Mouse (Mus musculus): Measurements from ENCODE around the gene Cep131. TPM values are rescaled to one million over a fixed set of nuclear protein-coding genes. Genes with fewer than 3 reads are reported as not detected.

The Cep131 gene
- total RNA-seq, 2 experiments from 2014 or later = 31.7 to 37.2 TPM

GRCm38 (mm10) chr11:120098588-120099511 is 12.2 kb upstream of the Cep131 start, which contains the start of the genes Tepsin and Ndufaf8:
Gene Tepsin, minus strand, starts transcription at chr11:120098731.
Gene Ndufaf8, plus strand, starts transcription at chr11:120098928.
- DNase-seq (ENCODE audit: extremely low spot score in 1 of 2, low spot score in 1 of 2) = peak; percentile 96 to 100

GRCm38 (mm10) chr11:120092817-120093591 is 6.4 kb upstream of the Cep131 start:
- no peak for DNase-seq (ENCODE audit: extremely low spot score in 1 of 2, low spot score in 1 of 2)

GRCm38 (mm10) chr11:120090661-120091060 is 4.0 kb upstream of the Cep131 start:
- no peak for DNase-seq (ENCODE audit: extremely low spot score in 1 of 2, low spot score in 1 of 2)

- no peak for DNase-seq (ENCODE audit: extremely low spot score in 1 of 2, low spot score in 1 of 2)
Observed at GRCm38 (mm10) chr11:120085891-120086627, 568 bp downstream of the Cep131 start.

- DNase-seq (ENCODE audit: extremely low spot score in 1 of 2, low spot score in 1 of 2) = no peak
Observed at GRCm38 (mm10) chr11:120080282-120080681, 6.3 kb downstream of the Cep131 start.

- no peak for DNase-seq (ENCODE audit: extremely low spot score in 1 of 2, low spot score in 1 of 2)
Observed at GRCm38 (mm10) chr11:120076191-120076590, 10.4 kb downstream of the Cep131 start.

- DNase-seq (ENCODE audit: extremely low spot score in 1 of 2, low spot score in 1 of 2) = no peak
Observed at GRCm38 (mm10) chr11:120072986-120073647, 13.5 kb downstream of the Cep131 start.

- no peak for DNase-seq (ENCODE audit: extremely low spot score in 1 of 2, low spot score in 1 of 2)
Observed at GRCm38 (mm10) chr11:120071731-120072320, 14.8 kb downstream of the Cep131 start.

- DNase-seq (ENCODE audit: extremely low spot score in 1 of 2, low spot score in 1 of 2) = no peak
Observed at GRCm38 (mm10) chr11:120071065-120071464, 15.6 kb downstream of the Cep131 start.

- DNase-seq (ENCODE audit: extremely low spot score in 1 of 2, low spot score in 1 of 2) = no peak
Observed at GRCm38 (mm10) chr11:120070286-120070930, 16.2 kb downstream of the Cep131 start.

GRCm38 (mm10) chr11:120069261-120069660 is 17.4 kb downstream of the Cep131 start:
- no peak for DNase-seq (ENCODE audit: extremely low spot score in 1 of 2, low spot score in 1 of 2)

GRCm38 (mm10) chr11:120067834-120068233 is 18.8 kb downstream of the Cep131 start:
- no peak for DNase-seq (ENCODE audit: extremely low spot score in 1 of 2, low spot score in 1 of 2)

GRCm38 (mm10) chr11:120065291-120065690 is 21.3 kb downstream of the Cep131 start:
- DNase-seq (ENCODE audit: extremely low spot score in 1 of 2, low spot score in 1 of 2) = peak; percentile 58 to 63

- no peak for DNase-seq (ENCODE audit: extremely low spot score in 1 of 2, low spot score in 1 of 2)
Observed at GRCm38 (mm10) chr11:120064668-120065040, 22.0 kb downstream of the Cep131 start.

GRCm38 (mm10) chr11:120064006-120064667 is 22.5 kb downstream of the Cep131 start:
- no peak for DNase-seq (ENCODE audit: extremely low spot score in 1 of 2, low spot score in 1 of 2)

GRCm38 (mm10) chr11:120063326-120063725 is 23.3 kb downstream of the Cep131 start:
- DNase-seq (ENCODE audit: extremely low spot score in 1 of 2, low spot score in 1 of 2) = no peak

- DNase-seq (ENCODE audit: extremely low spot score in 1 of 2, low spot score in 1 of 2) = no peak
Observed at GRCm38 (mm10) chr11:120060634-120061033, 26.0 kb downstream of the Cep131 start.

- no peak for DNase-seq (ENCODE audit: extremely low spot score in 1 of 2, low spot score in 1 of 2)
Observed at GRCm38 (mm10) chr11:120055953-120056732, 30.5 kb downstream of the Cep131 start.

All from layer of hippocampus, postnatal 25 days (tissue).